Mouse (Mus musculus): ENCODE measurements at regions not wholly inside any gene's neighbourhood (a gene's known extent, or its start where the extent isn't known, plus 50 kb on each side); places are given as distances from the start of the nearest gene placed in this dataset.

GRCm38 (mm10) chr9:61757806-61758205 is 156.5 kb downstream of the Rplp1 start:
- no peak for DNase-seq (ENCODE audit: low spot score)

- no peak for DNase-seq (ENCODE audit: low spot score)
Observed at GRCm38 (mm10) chr9:61756801-61757342, 157.5 kb downstream of the Rplp1 start.

- no peak for DNase-seq (ENCODE audit: low spot score)
Observed at GRCm38 (mm10) chr9:61756224-61756800, 158.0 kb downstream of the Rplp1 start.

GRCm38 (mm10) chr9:61755311-61755710 is 159.0 kb downstream of the Rplp1 start:
- no peak for DNase-seq (ENCODE audit: low spot score)

GRCm38 (mm10) chr9:61753795-61754194 is 160.5 kb downstream of the Rplp1 start:
- DNase-seq (ENCODE audit: low spot score): peak; percentile 24

GRCm38 (mm10) chr9:61749201-61749600 is 165.1 kb downstream of the Rplp1 start:
- peak; percentile 18 for DNase-seq (ENCODE audit: low spot score)

- no peak for DNase-seq (ENCODE audit: low spot score)
Observed at GRCm38 (mm10) chr9:61748416-61748815, 165.9 kb downstream of the Rplp1 start.

- no peak for DNase-seq (ENCODE audit: low spot score)
Observed at GRCm38 (mm10) chr9:61746401-61746800, 167.9 kb downstream of the Rplp1 start.

- DNase-seq (ENCODE audit: low spot score): no peak
Observed at GRCm38 (mm10) chr9:61745301-61745801, 169.0 kb downstream of the Rplp1 start.

GRCm38 (mm10) chr9:61733540-61733939 is 180.8 kb downstream of the Rplp1 start:
- DNase-seq (ENCODE audit: low spot score): no peak

GRCm38 (mm10) chr9:61732747-61733146 is 181.6 kb downstream of the Rplp1 start:
- no peak for DNase-seq (ENCODE audit: low spot score)

- DNase-seq (ENCODE audit: low spot score): no peak
Observed at GRCm38 (mm10) chr9:61728115-61728514, 186.2 kb downstream of the Rplp1 start.

- no peak for DNase-seq (ENCODE audit: low spot score)
Observed at GRCm38 (mm10) chr9:61727651-61728050, 186.7 kb downstream of the Rplp1 start.

- peak; percentile 8 for DNase-seq (ENCODE audit: low spot score)
Observed at GRCm38 (mm10) chr9:61724070-61724469, 190.3 kb downstream of the Rplp1 start.

GRCm38 (mm10) chr9:61723021-61723581 is 191.2 kb downstream of the Rplp1 start:
- DNase-seq (ENCODE audit: low spot score): no peak

- DNase-seq (ENCODE audit: low spot score): no peak
Observed at GRCm38 (mm10) chr9:61721851-61722250, 192.5 kb downstream of the Rplp1 start.

GRCm38 (mm10) chr9:61721071-61721470 is 193.3 kb downstream of the Rplp1 start:
- no peak for DNase-seq (ENCODE audit: low spot score)

GRCm38 (mm10) chr9:61720206-61720605 is 194.1 kb downstream of the Rplp1 start:
- no peak for DNase-seq (ENCODE audit: low spot score)

- DNase-seq (ENCODE audit: low spot score): no peak
Observed at GRCm38 (mm10) chr9:61716751-61717150, 197.6 kb downstream of the Rplp1 start.

GRCm38 (mm10) chr9:61714331-61715035 is 199.9 kb downstream of the Rplp1 start:
- DNase-seq (ENCODE audit: low spot score): no peak

- no peak for DNase-seq (ENCODE audit: low spot score)
Observed at GRCm38 (mm10) chr9:61713806-61714205, 200.5 kb downstream of the Rplp1 start.

- DNase-seq (ENCODE audit: low spot score): no peak
Observed at GRCm38 (mm10) chr9:61711296-61711695, 203.0 kb downstream of the Rplp1 start.

- DNase-seq (ENCODE audit: low spot score): peak; percentile 88
Observed at GRCm38 (mm10) chr9:61707875-61708274, 206.5 kb downstream of the Rplp1 start.
